16 mouse cellular contexts compared by ENCODE assay signal in genomic region chr6:90446883-90447282, GRCm38 (mm10). TPM values are rescaled to one million over a fixed set of nuclear protein-coding genes. Genes with fewer than 3 reads are reported as not detected.
DNase-seq lines count a peak whose midpoint lies in the region; ATAC-seq lines count a peak whose summit lies in the region.
"Had no signal": no experiment of that assay in that cellular context is flagged by ENCODE, and none has a peak within 500 bp of the region (broad histone marks: within the 10 kb centered on the region; RNA-seq: fewer than 3 reads in every experiment).

No protein-coding gene starts in this region.

- no peak overlapping the region for H3K4me3 ChIP-seq in forebrain, embryonic 11.5 days (ENCODE audit: low read depth, low read length)
- no peak overlapping the region for H3K4me3 ChIP-seq in hindbrain, embryonic 13.5 days
- no peak overlapping the region for H3K4me3 ChIP-seq in midbrain, embryonic 16.5 days (ENCODE audit: low read depth, low read length)
- H3K4me3 ChIP-seq: embryonic facial prominence, embryonic 13.5 days; liver, embryonic 15.5 days had no signal

- ATAC-seq in forebrain, embryonic 11.5 days (replicated peaks; ENCODE audit: low FRiP score), result peak; percentile 51
- ATAC-seq in hindbrain, embryonic 13.5 days (ENCODE audit: low FRiP score), result peak; percentile 85
- peak; percentile 76 for ATAC-seq in midbrain, embryonic 16.5 days
- ATAC-seq: activated CD4-positive, CD25-positive, alpha-beta regulatory T cell, adult 4 months had no signal

- H3K4me2 ChIP-seq in forebrain, embryonic 11.5 days (ENCODE audit: low read depth, low read length, severe bottlenecking), result no peak overlapping the region
- no peak overlapping the region for H3K4me2 ChIP-seq in hindbrain, embryonic 13.5 days
- H3K4me2 ChIP-seq in midbrain, embryonic 16.5 days (ENCODE audit: low read length), result no peak overlapping the region
- H3K4me2 ChIP-seq: embryonic facial prominence, embryonic 13.5 days; liver, embryonic 15.5 days had no signal

- H3K27me3 ChIP-seq in forebrain, embryonic 11.5 days (ENCODE audit: control insufficient read depth, insufficient read depth, low read length), result no peaks in the 10 kb centered on the region
- H3K27me3 ChIP-seq in hindbrain, embryonic 13.5 days, result no peaks in the 10 kb centered on the region
- H3K27me3 ChIP-seq in midbrain, embryonic 16.5 days (ENCODE audit: control insufficient read depth, insufficient read depth, low read depth, low read length), result no peaks in the 10 kb centered on the region
- H3K27me3 ChIP-seq: embryonic facial prominence, embryonic 13.5 days; liver, embryonic 15.5 days had no signal

- no peak overlapping the region for H3K27ac ChIP-seq in forebrain, embryonic 11.5 days (ENCODE audit: low read depth, low read length)
- peak overlapping the region; percentile 76 for H3K27ac ChIP-seq in hindbrain, embryonic 13.5 days
- H3K27ac ChIP-seq in midbrain, embryonic 16.5 days (ENCODE audit: low read length), result peak overlapping the region; percentile 44
- H3K27ac ChIP-seq: embryonic facial prominence, embryonic 13.5 days; liver, embryonic 15.5 days had no signal

- no peaks in the 10 kb centered on the region for H3K9me3 ChIP-seq in forebrain, embryonic 11.5 days (ENCODE audit: control insufficient read depth, low read length)
- no peaks in the 10 kb centered on the region for H3K9me3 ChIP-seq in hindbrain, embryonic 13.5 days
- H3K9me3 ChIP-seq in midbrain, embryonic 16.5 days (replicated peaks; ENCODE audit: control insufficient read depth, low read length, poor library complexity, severe bottlenecking), result no peaks in the 10 kb centered on the region
- H3K9me3 ChIP-seq: embryonic facial prominence, embryonic 13.5 days; liver, embryonic 15.5 days had no signal

- no peaks in the 10 kb centered on the region for H3K36me3 ChIP-seq in forebrain, embryonic 11.5 days (ENCODE audit: control insufficient read depth, insufficient read depth, low read length)
- no peaks in the 10 kb centered on the region for H3K36me3 ChIP-seq in hindbrain, embryonic 13.5 days
- no peaks in the 10 kb centered on the region for H3K36me3 ChIP-seq in midbrain, embryonic 16.5 days (ENCODE audit: control insufficient read depth, insufficient read depth, low read length)
- H3K36me3 ChIP-seq: embryonic facial prominence, embryonic 13.5 days; liver, embryonic 15.5 days had no signal

- no peak overlapping the region for H3K9ac ChIP-seq in forebrain, embryonic 11.5 days (ENCODE audit: low read length)
- H3K9ac ChIP-seq in hindbrain, embryonic 13.5 days, result no peak overlapping the region
- no peak overlapping the region for H3K9ac ChIP-seq in midbrain, embryonic 16.5 days (ENCODE audit: low read depth, low read length)
- H3K9ac ChIP-seq: embryonic facial prominence, embryonic 13.5 days; liver, embryonic 15.5 days had no signal

- WGBS in forebrain, embryonic 11.5 days, result 26% methylated on average over 4 of the region's 4 CpGs
- WGBS in hindbrain, embryonic 13.5 days, result 26% methylated on average over 4 of the region's 4 CpGs
- WGBS in midbrain, embryonic 16.5 days, result 10% methylated on average over 4 of the region's 4 CpGs

- intact Hi-C loops in left cerebral cortex, postnatal 4 days (cut with DNase I), result no loop called here
- intact Hi-C loops in left cerebral cortex, postnatal 36 days (cut with DNase I), result no loop called here

- 0 out of 2 replicates have a peak, but pooled peaks cover 2% of the 10 kb centered on the region for H3K4me1 ChIP-seq in forebrain, embryonic 11.5 days (replicated peaks; ENCODE audit: control insufficient read depth, insufficient read depth, low read length)
- H3K4me1 ChIP-seq in hindbrain, embryonic 13.5 days (replicated peaks), result peaks cover 14% of the 10 kb centered on the region
- H3K4me1 ChIP-seq in midbrain, embryonic 16.5 days (ENCODE audit: control insufficient read depth, insufficient read depth, low read length), result no peaks in the 10 kb centered on the region
- H3K4me1 ChIP-seq: embryonic facial prominence, embryonic 13.5 days had no signal

- DNase-seq in left cerebral cortex, postnatal 4 days, result peak; percentile 77
- DNase-seq in left cerebral cortex, postnatal 36 days (ENCODE audit: low spot score in 2 of 2), result no peak
- DNase-seq in forebrain, embryonic 11.5 days (ENCODE audit: low spot score), result no peak
- DNase-seq in gastrocnemius, adult 18-20 months (ENCODE audit: low spot score), result no peak
- DNase-seq in thymus, postnatal 10 days (ENCODE audit: low spot score in 2 of 2), result no peak
- DNase-seq in kidney, adult 11 months, result no peak
- DNase-seq: heart, postnatal 10 days; kidney, adult 18-20 months; lung, postnatal 36 days had no signal

RNA-seq across cellular contexts. Expression of gene Klf15, which starts 15.5 kb away (rescaled TPM):
- total RNA-seq in left cerebral cortex, postnatal 4 days (2021), result 10 to 100 TPM; 11.7 to 12.3 TPM
- total RNA-seq in left cerebral cortex, postnatal 36 days (2021), result 10 to 100 TPM; 26.4 to 27.2 TPM
- polyA plus RNA-seq in forebrain, embryonic 11.5 days (2014; fragmentation: Nextera tagmentation; extraction: Ambion mirVana), result 2.8 and 3.0 TPM in 2 replicates
- 10.2 and 10.5 TPM in 2 replicates for polyA plus RNA-seq in hindbrain, embryonic 13.5 days (2015; fragmentation: Nextera tagmentation; extraction: Ambion mirVana)
- 12.6 and 17.5 TPM in 2 replicates for polyA plus RNA-seq in midbrain, embryonic 16.5 days (2015; fragmentation: Nextera tagmentation; extraction: Ambion mirVana)
- 10 to 100 TPM; 33.8 to 73.0 TPM for total RNA-seq in gastrocnemius, adult 18-20 months (2021)
- total RNA-seq: granulocyte monocyte progenitor cell, adult 5-6 weeks; MEL had no signal
- polyA plus RNA-seq: activated CD4-positive, CD25-positive, alpha-beta regulatory T cell, adult 4 months had no signal

RNA-seq across cellular contexts. Expression of gene Cfap100, which starts 18.3 kb away (rescaled TPM):
- total RNA-seq in left cerebral cortex, postnatal 4 days (2021), result 1 to 10 TPM; 6.7 to 8.5 TPM
- 1 to 10 TPM; 5.3 to 7.4 TPM for total RNA-seq in left cerebral cortex, postnatal 36 days (2021)
- polyA plus RNA-seq in forebrain, embryonic 11.5 days (2014; fragmentation: Nextera tagmentation; extraction: Ambion mirVana), result 1.2 and 1.8 TPM in 2 replicates
- 6.7 and 6.9 TPM in 2 replicates for polyA plus RNA-seq in hindbrain, embryonic 13.5 days (2015; fragmentation: Nextera tagmentation; extraction: Ambion mirVana)
- polyA plus RNA-seq in midbrain, embryonic 16.5 days (2015; fragmentation: Nextera tagmentation; extraction: Ambion mirVana), result 8.4 TPM in 2 replicates
- total RNA-seq in gastrocnemius, adult 18-20 months (2021), result under 1 TPM in 1 of 2 experiments, not detected in 1; 0.12 TPM
- total RNA-seq: granulocyte monocyte progenitor cell, adult 5-6 weeks; MEL had no signal
- polyA plus RNA-seq: liver, embryonic 15.5 days had no signal

RNA-seq across cellular contexts. Expression of gene Aldh1l1, which starts 39.3 kb away (rescaled TPM):
- total RNA-seq in left cerebral cortex, postnatal 4 days (2021), result 10 to 100 TPM; 56.1 to 57.5 TPM
- 10 to 100 TPM; 56.0 to 67.0 TPM for total RNA-seq in left cerebral cortex, postnatal 36 days (2021)
- polyA plus RNA-seq in forebrain, embryonic 11.5 days (2014; fragmentation: Nextera tagmentation; extraction: Ambion mirVana), result 1.2 and 2.8 TPM in 2 replicates
- 44.8 and 45.3 TPM in 2 replicates for polyA plus RNA-seq in hindbrain, embryonic 13.5 days (2015; fragmentation: Nextera tagmentation; extraction: Ambion mirVana)
- 46.5 and 72.2 TPM in 2 replicates for polyA plus RNA-seq in midbrain, embryonic 16.5 days (2015; fragmentation: Nextera tagmentation; extraction: Ambion mirVana)
- total RNA-seq in gastrocnemius, adult 18-20 months (2021), result 1 to 10 TPM; 3.5 to 4.2 TPM

Comparison
In these comparisons a context has a peak if more than half of its experiments do, and no peak if none do; other contexts are left out.
1. RNA of gene Cfap100, which starts 18.3 kb away (total RNA-seq): 6.7 to 8.5 TPM in left cerebral cortex, postnatal 4 days and 5.3 to 7.4 TPM in left cerebral cortex, postnatal 36 days; 0.12 TPM in gastrocnemius, adult 18-20 months; every median in the first group is over 4 times any median in the second.
2. RNA of gene Aldh1l1, which starts 39.3 kb away (total RNA-seq): 56.0 to 67.0 TPM in left cerebral cortex, postnatal 36 days and 56.1 to 57.5 TPM in left cerebral cortex, postnatal 4 days; 3.5 to 4.2 TPM in gastrocnemius, adult 18-20 months; every median in the first group is over 10 times any median in the second.
3. Peak in every context shown above with its lines, with median percentiles within 50 percentile points of each other: ATAC-seq.